Mouse (Mus musculus) heart, postnatal 0 days (tissue): ENCODE measurements around the gene Mertk.

Experiments
- CTCF ChIP-seq: IDR thresholded peaks from 2 replicates; pipeline ENCODE4 v1.5.1; 2016; ENCODE audit warnings: antibody characterized with exemption, control low read depth, low read depth
- EP300 ChIP-seq: IDR thresholded peaks from 2 replicates; pipeline ENCODE4 v1.6.1; 2016; ENCODE audit warnings: antibody characterized with exemption, low read depth

GRCm38 (mm10) chr2:128680661-128681060 is 18.1 kb upstream of the Mertk start:
- TF ChIP-seq CTCF: no peak
- no peak for TF ChIP-seq EP300
